In the genomic region with DNA sequence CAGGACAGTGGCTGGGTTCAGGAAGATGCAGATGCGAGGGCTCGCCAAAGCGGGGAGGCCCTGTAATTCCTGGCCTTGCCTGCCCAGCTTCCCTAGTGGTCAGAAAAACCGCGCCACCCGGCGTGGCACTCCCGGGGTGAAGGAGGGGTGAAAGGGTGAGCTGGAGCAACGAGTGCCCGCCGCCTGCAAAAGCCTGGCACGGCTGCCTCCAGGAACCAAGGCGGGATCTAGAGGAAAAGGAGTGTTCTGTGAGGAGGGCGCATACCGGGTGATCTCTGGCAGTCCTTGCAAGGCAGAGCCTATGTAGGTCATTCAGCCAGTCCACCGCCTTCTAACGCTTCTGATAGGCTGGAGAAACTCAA, we compare ENCODE assay signal across 8 mouse cellular contexts. TPM values are rescaled to one million over a fixed set of nuclear protein-coding genes. Genes with fewer than 3 reads are reported as not detected.
DNase-seq lines count a peak whose midpoint lies in the region; ATAC-seq and TF ChIP-seq lines count a peak whose summit lies in the region.

No protein-coding gene starts in this region.

- H3K27ac ChIP-seq in hindbrain, embryonic 12.5 days, result peak overlapping the region; percentile 71
- peak overlapping the region; percentile 96 for H3K27ac ChIP-seq in lung, postnatal 0 days (ENCODE audit: low read length)

- WGBS in hindbrain, embryonic 12.5 days, result under 1% methylated on average over 17 of the region's 17 CpGs
- 1% methylated on average over 17 of the region's 17 CpGs for WGBS in lung, postnatal 0 days

- peak overlapping the region; percentile 96 for H3K9ac ChIP-seq in hindbrain, embryonic 12.5 days
- peak overlapping the region; percentile 76 for H3K9ac ChIP-seq in lung, postnatal 0 days (replicated peaks; ENCODE audit: low read depth)

- no peaks in the 10 kb centered on the region for H3K36me3 ChIP-seq in hindbrain, embryonic 12.5 days
- H3K36me3 ChIP-seq in lung, postnatal 0 days (ENCODE audit: insufficient read depth, low read length), result no peaks in the 10 kb centered on the region

- H3K9me3 ChIP-seq in hindbrain, embryonic 12.5 days (replicated peaks), result no peaks in the 10 kb centered on the region
- no peaks in the 10 kb centered on the region for H3K9me3 ChIP-seq in lung, postnatal 0 days (ENCODE audit: low read length)

- peaks cover 19% of the 10 kb centered on the region for H3K4me1 ChIP-seq in hindbrain, embryonic 12.5 days
- peaks cover 12% of the 10 kb centered on the region for H3K4me1 ChIP-seq in lung, postnatal 0 days (ENCODE audit: insufficient read depth, low read depth, low read length)

- peak overlapping the region; percentile 90 for H3K4me2 ChIP-seq in hindbrain, embryonic 12.5 days (replicated peaks)
- peak overlapping the region; percentile 94 for H3K4me2 ChIP-seq in lung, postnatal 0 days (replicated peaks; ENCODE audit: low read depth, low read length)

- TF ChIP-seq EP300 in lung, postnatal 0 days (IDR thresholded peaks at IDR 0.05), result no peak

- peak; percentile 73 for DNase-seq in NIH3T3 (ENCODE audit: low read depth)
- DNase-seq in cerebellum, adult 9-11 months, result peak; percentile 84
- DNase-seq in frontal cortex, postnatal 14 days (ENCODE audit: low spot score in 2 of 2), result peak; percentile 53 to 65
- peak; percentile 65 to 67 for DNase-seq in layer of hippocampus, postnatal 14 days (ENCODE audit: low spot score in 2 of 2)
- peak; percentile 94 for DNase-seq in lung, postnatal 0 days (ENCODE audit: low spot score)
- DNase-seq in right cerebral cortex, postnatal 10 days (ENCODE audit: low spot score in 2 of 2), result peak; percentile 77 to 81
- DNase-seq in urinary bladder, postnatal 4 days (ENCODE audit: low spot score in 2 of 2), result peak; percentile 66 to 75

- peak; percentile 12 for ATAC-seq in hindbrain, embryonic 12.5 days (ENCODE audit: low FRiP score)
- peak; percentile 68 for ATAC-seq in lung, postnatal 0 days

- no peaks in the 10 kb centered on the region for H3K27me3 ChIP-seq in hindbrain, embryonic 12.5 days
- no peaks in the 10 kb centered on the region for H3K27me3 ChIP-seq in lung, postnatal 0 days (replicated peaks; ENCODE audit: insufficient read depth, low read length)

- peak overlapping the region; percentile 91 for H3K4me3 ChIP-seq in hindbrain, embryonic 12.5 days
- peak overlapping the region; percentile 92 for H3K4me3 ChIP-seq in lung, postnatal 0 days (ENCODE audit: low read depth, low read length)

- TF ChIP-seq CTCF in lung, postnatal 0 days (IDR thresholded peaks at IDR 0.05), result peak; percentile 57

RNA-seq across cellular contexts. Expression of a gene that starts 0.6 kb away (rescaled TPM):
- 31.4 and 34.9 TPM in 2 replicates for polyA plus RNA-seq in hindbrain, embryonic 12.5 days (2016; fragmentation: Nextera tagmentation; extraction: Ambion mirVana)
- total RNA-seq in layer of hippocampus, postnatal 14 days (2021), result 100 to 1,000 TPM in 1 of 2 experiments, 10 to 100 TPM in 1; 98.7 to 102 TPM
- 26.3 and 28.1 TPM in 2 replicates for polyA plus RNA-seq in lung, postnatal 0 days (2015; fragmentation: Nextera tagmentation; extraction: Ambion mirVana)

Comparison
In these comparisons a context has a peak if more than half of its experiments do, and no peak if none do; other contexts are left out.
1. Peak in every context shown above with its lines: DNase-seq, ATAC-seq, H3K4me3 ChIP-seq and H3K27ac ChIP-seq.